In genomic region chr7:70331243-70332063, GRCm38 (mm10) we compare ENCODE assay signal across 8 mouse cellular contexts. TPM values are rescaled to one million over a fixed set of nuclear protein-coding genes. Genes with fewer than 3 reads are reported as not detected.
A peak's percentile ranks its signal among the peaks of the same experiment; 100 is the strongest.
DNase-seq lines count a peak whose midpoint lies in the region; ATAC-seq and TF ChIP-seq lines count a peak whose summit lies in the region.

No protein-coding gene starts in this region.

- peak; percentile 85 for DNase-seq in neural tube, embryonic 11.5 days (ENCODE audit: low spot score)
- no peak for DNase-seq in neural tube, embryonic 10.5 days (ENCODE audit: extremely low spot score, low spot score)
- DNase-seq in forebrain, embryonic 10.5 days (ENCODE audit: extremely low spot score, low spot score), result peak; percentile 77
- peak; percentile 81 for DNase-seq in intestine, embryonic 14.5 days (ENCODE audit: low spot score)
- DNase-seq in liver, embryonic 14.5 days (ENCODE audit: low read depth in 3 of 3, low spot score in 3 of 3), result no peak
- DNase-seq in thymus, postnatal 10 days (ENCODE audit: low spot score in 2 of 2), result no peak
- no peak for DNase-seq in cerebellum, adult 9-10 months

- no peak for TF ChIP-seq CTCF in liver, embryonic 14.5 days (IDR thresholded peaks at IDR 0.05; ENCODE audit: low read depth)

- ATAC-seq in neural tube, embryonic 11.5 days (ENCODE audit: insufficient read depth, low FRiP score, low TSS enrichment), result peak; percentile 78
- peak; percentile 45 for ATAC-seq in intestine, embryonic 14.5 days (replicated peaks; ENCODE audit: low FRiP score, low TSS enrichment, low read depth)
- ATAC-seq in liver, embryonic 14.5 days (ENCODE audit: insufficient read depth), result no peak
- ATAC-seq in neural tube, embryonic 15.5 days (ENCODE audit: low FRiP score), result peak; percentile 60

- peaks cover 24% of the 10 kb centered on the region for H3K4me1 ChIP-seq in neural tube, embryonic 11.5 days (ENCODE audit: control insufficient read depth, insufficient read depth, low read length)
- H3K4me1 ChIP-seq in forebrain, embryonic 10.5 days, result peaks cover 92% of the 10 kb centered on the region
- H3K4me1 ChIP-seq in intestine, embryonic 14.5 days (replicated peaks; ENCODE audit: control insufficient read depth, insufficient read depth, low read length), result peaks cover 12% of the 10 kb centered on the region
- H3K4me1 ChIP-seq in liver, embryonic 14.5 days (replicated peaks; ENCODE audit: control insufficient read depth in 2 of 2, insufficient read depth in 2 of 2, low read length in 1 of 2), result no peaks in the 10 kb centered on the region
- peaks cover 21% of the 10 kb centered on the region for H3K4me1 ChIP-seq in neural tube, embryonic 15.5 days

- TF ChIP-seq EP300 in liver, embryonic 14.5 days (IDR thresholded peaks at IDR 0.05; ENCODE audit: low read depth), result no peak

- H3K9me3 ChIP-seq in neural tube, embryonic 11.5 days (ENCODE audit: control insufficient read depth, low read length), result no peaks in the 10 kb centered on the region
- no peaks in the 10 kb centered on the region for H3K9me3 ChIP-seq in forebrain, embryonic 10.5 days
- H3K9me3 ChIP-seq in intestine, embryonic 14.5 days (ENCODE audit: control insufficient read depth, low read length), result no peaks in the 10 kb centered on the region
- H3K9me3 ChIP-seq in liver, embryonic 14.5 days (ENCODE audit: control insufficient read depth, low read length), result no peaks in the 10 kb centered on the region
- no peaks in the 10 kb centered on the region for H3K9me3 ChIP-seq in neural tube, embryonic 15.5 days (replicated peaks)

- H3K4me2 ChIP-seq in neural tube, embryonic 11.5 days (ENCODE audit: low read depth), result peak overlapping the region; percentile 82
- peak overlapping the region; percentile 66 for H3K4me2 ChIP-seq in intestine, embryonic 14.5 days (ENCODE audit: low read length)
- peak overlapping the region; percentile 47 for H3K4me2 ChIP-seq in liver, embryonic 14.5 days (ENCODE audit: low read depth)
- H3K4me2 ChIP-seq in neural tube, embryonic 15.5 days, result peak overlapping the region; percentile 61

- H3K36me3 ChIP-seq in neural tube, embryonic 11.5 days (ENCODE audit: control insufficient read depth, insufficient read depth, low read length), result no peaks in the 10 kb centered on the region
- H3K36me3 ChIP-seq in forebrain, embryonic 10.5 days (replicated peaks), result no peaks in the 10 kb centered on the region
- no peaks in the 10 kb centered on the region for H3K36me3 ChIP-seq in intestine, embryonic 14.5 days (ENCODE audit: control insufficient read depth, insufficient read depth, low read length)
- no peaks in the 10 kb centered on the region for H3K36me3 ChIP-seq in liver, embryonic 14.5 days (replicated peaks; ENCODE audit: control insufficient read depth, insufficient read depth, low read depth)
- no peaks in the 10 kb centered on the region for H3K36me3 ChIP-seq in neural tube, embryonic 15.5 days

- H3K27ac ChIP-seq in neural tube, embryonic 11.5 days (ENCODE audit: low read depth, low read length), result peak overlapping the region; percentile 34; the same call in 1 of the 2 replicates
- H3K27ac ChIP-seq in forebrain, embryonic 10.5 days, result peak overlapping the region; percentile 93
- H3K27ac ChIP-seq in intestine, embryonic 14.5 days (ENCODE audit: low read depth), result no peak overlapping the region
- no peak overlapping the region for H3K27ac ChIP-seq in liver, embryonic 14.5 days
- no peak overlapping the region for H3K27ac ChIP-seq in neural tube, embryonic 15.5 days (replicated peaks)

- 0% methylated on average over 48 of the region's 48 CpGs for WGBS in neural tube, embryonic 11.5 days
- under 1% methylated on average over 48 of the region's 48 CpGs for WGBS in forebrain, embryonic 10.5 days
- under 1% methylated on average over 48 of the region's 48 CpGs for WGBS in intestine, embryonic 14.5 days
- WGBS in liver, embryonic 14.5 days (ENCODE audit: insufficient replicate concordance), result under 1% methylated on average over 47 of the region's 48 CpGs
- under 1% methylated on average over 48 of the region's 48 CpGs for WGBS in neural tube, embryonic 15.5 days

- peak overlapping the region; percentile 37 for H3K4me3 ChIP-seq in neural tube, embryonic 11.5 days (ENCODE audit: low read depth, low read length)
- H3K4me3 ChIP-seq in forebrain, embryonic 10.5 days, result peak overlapping the region; percentile 57
- peak overlapping the region; percentile 42 for H3K4me3 ChIP-seq in intestine, embryonic 14.5 days (ENCODE audit: low read depth, low read length)
- H3K4me3 ChIP-seq in liver, embryonic 14.5 days (ENCODE audit: insufficient read depth in 1 of 2, low read depth in 2 of 2, low read length in 2 of 2), result peak overlapping the region; percentile 28; a peak in 2 of 4 replicates
- H3K4me3 ChIP-seq in neural tube, embryonic 15.5 days (replicated peaks), result peak overlapping the region; percentile 35

- H3K9ac ChIP-seq in neural tube, embryonic 11.5 days (ENCODE audit: low read length), result peak overlapping the region; percentile 23
- peak overlapping the region; percentile 31 for H3K9ac ChIP-seq in intestine, embryonic 14.5 days (ENCODE audit: low read length)
- H3K9ac ChIP-seq in liver, embryonic 14.5 days (replicated peaks), result no peak overlapping the region
- H3K9ac ChIP-seq in neural tube, embryonic 15.5 days (replicated peaks), result 0 out of 2 replicates have a peak overlapping the region, but pooled peaks have one; percentile 17

- peaks cover 68% of the 10 kb centered on the region for H3K27me3 ChIP-seq in neural tube, embryonic 11.5 days (ENCODE audit: control insufficient read depth, insufficient read depth, low read length)
- H3K27me3 ChIP-seq in forebrain, embryonic 10.5 days (ENCODE audit: poor library complexity, severe bottlenecking), result peaks cover 100% of the 10 kb centered on the region
- H3K27me3 ChIP-seq in intestine, embryonic 14.5 days (replicated peaks; ENCODE audit: control insufficient read depth, insufficient read depth, low read length), result peaks cover 93% of the 10 kb centered on the region
- H3K27me3 ChIP-seq in liver, embryonic 14.5 days (ENCODE audit: control insufficient read depth, insufficient read depth, low read length), result peaks cover 86% of the 10 kb centered on the region
- H3K27me3 ChIP-seq in neural tube, embryonic 15.5 days (replicated peaks), result peaks cover 90% of the 10 kb centered on the region

RNA-seq across cellular contexts. Expression of gene Nr2f2, which starts 35.1 kb away (rescaled TPM):
- polyA plus RNA-seq in neural tube, embryonic 11.5 days (2014; fragmentation: Nextera tagmentation; extraction: Ambion mirVana), result 88.5 and 95.9 TPM in 2 replicates
- polyA plus RNA-seq in forebrain, embryonic 10.5 days (2016; fragmentation: Nextera tagmentation; extraction: Ambion mirVana), result 82.3 and 82.7 TPM in 2 replicates
- 53.7 and 56.9 TPM in 2 replicates for polyA plus RNA-seq in intestine, embryonic 14.5 days (2014; fragmentation: Nextera tagmentation; extraction: Ambion mirVana)
- 10.1 and 12.0 TPM in 2 replicates for polyA plus RNA-seq in liver, embryonic 14.5 days (2012; rRNA removed)
- polyA plus RNA-seq in liver, embryonic 14.5 days (2014; fragmentation: Nextera tagmentation; extraction: Ambion mirVana), result 6.3 and 8.5 TPM in 2 replicates
- polyA plus RNA-seq in neural tube, embryonic 15.5 days (2015; fragmentation: Nextera tagmentation; extraction: Ambion mirVana), result 60.3 and 62.5 TPM in 2 replicates

Comparison
In these comparisons a context has a peak if more than half of its experiments do, and no peak if none do; other contexts are left out.
1. DNase-seq: peak in neural tube, embryonic 11.5 days (single experiment), forebrain, embryonic 10.5 days (single experiment) and intestine, embryonic 14.5 days (single experiment); none in neural tube, embryonic 10.5 days (single experiment), liver, embryonic 14.5 days (0 of 3), thymus, postnatal 10 days (0 of 2) and cerebellum, adult 9-10 months (single experiment).
2. H3K27ac ChIP-seq: peak in neural tube, embryonic 11.5 days (single experiment) and forebrain, embryonic 10.5 days (single experiment); none in intestine, embryonic 14.5 days (single experiment), liver, embryonic 14.5 days (single experiment) and neural tube, embryonic 15.5 days (single experiment).
3. Peak in every context shown above with its lines, with median percentiles within 50 percentile points of each other: H3K4me2 ChIP-seq and H3K4me3 ChIP-seq.